Mouse (Mus musculus) heart, embryonic 11.5 days (tissue): ENCODE results near the gene Slc8a2. TPM values are rescaled to one million over a fixed set of nuclear protein-coding genes. Genes with fewer than 3 reads are reported as not detected.

Source experiments
- ATAC-seq: fragments of 200-750 bp; cut with Nextera tagmentation; replicated peaks from 2 replicates; pipeline ENCODE4 v1.8.0; 2017; ENCODE audit warnings: moderate library complexity; ENCODE audit not compliant: insufficient number of reproducible peaks, low FRiP score, low TSS enrichment
- H3K27ac ChIP-seq: fragments of 300-500 bp; sonication (generic); 2 replicates; pipeline ENCODE4 v1.5.1; 2014; ENCODE audit warnings: mild to moderate bottlenecking, low read depth, low read length
- H3K27me3 ChIP-seq: fragments of 300-500 bp; sonication (generic); 2 replicates; pipeline ENCODE4 v1.6.1; 2014; ENCODE audit warnings: mild to moderate bottlenecking, low read length, mixed read lengths; ENCODE audit not compliant: control insufficient read depth, insufficient read depth
- H3K36me3 ChIP-seq: fragments of 300-500 bp; sonication (generic); 2 replicates; pipeline ENCODE4 v1.6.1; 2014; ENCODE audit warnings: mild to moderate bottlenecking, low read length, moderate library complexity, mixed read lengths; ENCODE audit not compliant: control insufficient read depth, insufficient read depth
- H3K4me1 ChIP-seq: fragments of 300-500 bp; sonication (generic); 2 replicates; pipeline ENCODE4 v1.6.1; 2014; ENCODE audit warnings: low read length; ENCODE audit not compliant: control insufficient read depth, insufficient read depth
- H3K4me2 ChIP-seq: fragments of 300-500 bp; sonication (generic); 2 replicates; pipeline ENCODE4 v1.6.1; 2014; ENCODE audit warnings: mild to moderate bottlenecking, moderate library complexity
- H3K4me3 ChIP-seq: fragments of 300-500 bp; sonication (generic); 2 replicates; pipeline ENCODE4 v1.5.1; 2014; ENCODE audit warnings: low read depth, low read length
- H3K9ac ChIP-seq: fragments of 300-500 bp; sonication (generic); 2 replicates; pipeline ENCODE4 v1.6.1; 2014; ENCODE audit warnings: mild to moderate bottlenecking, low read depth, low read length, moderate library complexity
- H3K9me3 ChIP-seq: fragments of 300-500 bp; sonication (generic); replicated peaks from 2 replicates; pipeline ENCODE4 v1.6.1; 2016; ENCODE audit warnings: low read length; ENCODE audit not compliant: control insufficient read depth
- WGBS: fragments of 180-500 bp; shearing (Covaris S2); extraction: QIAGEN DNeasy Blood & Tissue Kit; methylation state at CpG from one replicate; pipeline ENCODE4 v1.1.7; 2014; ENCODE audit not compliant: insufficient replicate concordance; 5-methylcytosine and 5-hydroxymethylcytosine counted together
- polyA plus RNA-seq: library from polyadenylated mRNA; unstranded; fragments of >200 nt; fragmentation: Nextera tagmentation; extraction: Ambion mirVana; gene quantifications from 2 replicates; pipeline ENCODE4 v1.2.1, GENCODE M21; 2014

Slc8a2 gene
- polyA plus RNA-seq, 1 experiment from 2014 or later = 0.17 TPM

DNA sequence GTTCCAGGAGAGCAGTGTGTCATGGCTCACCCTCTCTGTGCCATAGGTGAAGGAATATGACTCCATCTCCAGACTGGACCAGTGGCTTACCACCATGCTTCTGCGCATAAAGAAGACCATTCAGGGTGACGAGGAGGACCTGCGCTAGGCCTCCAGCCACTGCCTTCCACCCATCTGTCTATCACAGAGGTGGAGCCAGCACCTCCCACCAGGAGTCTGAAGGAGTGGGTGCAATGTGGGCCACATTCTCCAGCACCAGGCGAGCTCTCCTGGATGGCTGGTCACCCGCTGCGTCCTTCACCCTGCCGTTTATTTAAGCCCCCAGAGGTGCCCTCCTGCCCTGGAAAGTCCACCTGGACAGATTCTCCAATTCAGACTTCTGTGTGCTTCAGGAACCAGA is 13.2 kb upstream of the Slc8a2 start:
- no peak overlapping the region for H3K4me2 ChIP-seq
- H3K36me3 ChIP-seq = peaks cover 30% of the 10 kb centered on the region
- no peak for ATAC-seq
- no peak overlapping the region for H3K9ac ChIP-seq
- no peaks in the 10 kb centered on the region for H3K9me3 ChIP-seq
- no peak overlapping the region for H3K27ac ChIP-seq
- no peak overlapping the region for H3K4me3 ChIP-seq
- no peaks in the 10 kb centered on the region for H3K27me3 ChIP-seq
- 95% methylated on average over 7 of the region's 7 CpGs for WGBS
- H3K4me1 ChIP-seq = peaks cover 4% of the 10 kb centered on the region; the same call in 1 of the 2 replicates

DNA sequence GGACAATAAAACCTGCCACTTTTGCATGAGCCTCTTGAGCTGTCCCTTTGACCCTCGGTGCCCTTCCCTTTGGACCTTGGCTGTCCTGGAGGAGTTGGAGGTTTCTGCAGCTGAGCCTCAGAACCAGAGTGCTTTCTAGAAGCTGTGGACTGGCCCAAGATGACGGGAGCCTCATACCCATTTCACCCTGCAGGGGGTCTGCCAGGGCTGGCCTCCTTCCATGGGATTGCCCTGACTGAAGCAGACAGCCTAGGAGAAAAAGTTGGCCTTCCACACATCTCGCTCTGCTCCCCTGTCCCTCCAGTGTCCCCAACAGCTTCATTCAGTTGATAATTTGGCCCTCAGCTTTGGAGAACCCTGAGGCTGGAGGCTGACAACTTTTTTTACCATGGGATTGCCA is 12.5 kb upstream of the Slc8a2 start:
- ATAC-seq = no peak
- H3K27me3 ChIP-seq = no peaks in the 10 kb centered on the region
- no peaks in the 10 kb centered on the region for H3K9me3 ChIP-seq
- WGBS = 84% methylated on average over 3 of the region's 3 CpGs
- H3K27ac ChIP-seq = no peak overlapping the region
- H3K4me2 ChIP-seq = no peak overlapping the region
- H3K36me3 ChIP-seq = peaks cover 30% of the 10 kb centered on the region
- H3K4me3 ChIP-seq = no peak overlapping the region
- H3K4me1 ChIP-seq = peaks cover 4% of the 10 kb centered on the region; the same call in 1 of the 2 replicates
- no peak overlapping the region for H3K9ac ChIP-seq

DNA sequence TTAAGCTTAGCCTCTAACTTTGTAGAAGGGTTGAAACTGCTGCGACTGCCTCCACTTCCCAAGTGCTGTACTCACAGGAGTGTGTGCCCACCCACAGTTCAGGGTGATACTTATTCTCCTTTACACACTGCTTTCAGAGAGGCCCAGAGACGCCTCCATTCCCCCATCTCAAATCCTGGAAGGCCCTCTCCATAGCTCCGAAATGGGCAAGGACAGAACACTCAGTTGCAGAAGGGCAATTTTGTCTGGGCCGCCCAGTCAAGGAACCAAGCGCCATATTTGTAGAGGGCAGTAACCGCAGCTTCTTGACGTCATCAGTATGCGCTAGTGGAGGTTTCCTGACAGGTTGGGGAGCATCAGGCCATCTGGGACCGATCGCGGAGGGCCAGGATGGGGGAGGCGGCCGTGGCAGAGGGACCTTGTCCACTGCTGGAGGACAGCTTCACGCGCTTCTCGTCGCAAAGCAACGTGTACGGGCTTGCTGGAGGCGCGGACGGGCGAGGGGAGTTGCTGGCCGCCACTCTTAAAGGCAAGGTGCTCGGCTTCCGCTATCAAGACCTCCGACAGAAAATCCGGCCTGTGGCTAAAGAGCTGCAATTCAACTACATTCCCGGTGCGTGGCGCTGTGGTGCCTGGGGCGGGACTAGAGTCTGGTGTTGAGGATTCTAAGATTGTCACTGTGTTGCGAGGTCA is 9.9 kb upstream of the Slc8a2 start, which contains the start of gene Kptn:
TSS of gene Kptn (plus strand) at position 327 of the 693 bp plus-strand sequence.
- peak within 1 kb of the TSS; percentile 79 for H3K4me2 ChIP-seq
- peak; percentile 72 for ATAC-seq
- peak within 1 kb of the TSS; percentile 87 for H3K27ac ChIP-seq
- H3K27me3 ChIP-seq = no peaks in the 10 kb centered on the region
- H3K4me3 ChIP-seq = peak within 1 kb of the TSS; percentile 76
- no peaks in the 10 kb centered on the region for H3K9me3 ChIP-seq
- peaks cover 18% of the 10 kb centered on the region; the same call in 1 of the 2 replicates for H3K36me3 ChIP-seq
- 2% methylated on average over 33 of the region's 33 CpGs for WGBS
- H3K9ac ChIP-seq = peak within 1 kb of the TSS; percentile 86
- peaks cover 4% of the 10 kb centered on the region; the same call in 1 of the 2 replicates for H3K4me1 ChIP-seq

DNA sequence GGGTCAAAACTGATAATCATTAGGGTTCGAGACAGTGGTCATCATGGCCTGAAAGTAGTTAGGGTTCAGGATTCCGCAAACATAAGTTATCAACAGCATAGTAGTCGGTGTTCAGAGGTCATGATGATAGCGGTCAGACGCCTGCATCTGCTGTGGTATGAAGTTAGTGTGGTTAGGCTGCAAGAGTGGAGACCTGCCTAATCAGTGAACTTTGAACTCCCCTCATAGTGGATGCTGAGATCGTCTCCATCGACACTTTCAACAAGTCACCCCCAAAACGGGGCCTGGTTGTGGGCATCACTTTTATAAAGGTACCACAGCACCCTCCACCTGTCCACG is 9.4 kb upstream of the Slc8a2 start:
- Histone ChIP-seq H3K36me3 (peaks cover 14% of the 10 kb centered on the region; the same call in 1 of the 2 replicates), H3K27me3 (no peaks in the 10 kb centered on the region), H3K4me3 (peak overlapping the region; percentile 76), H3K9me3 (no peaks in the 10 kb centered on the region), H3K9ac (peak overlapping the region; percentile 86), H3K4me1 (peaks cover 4% of the 10 kb centered on the region; the same call in 1 of the 2 replicates), H3K27ac (no peak overlapping the region), H3K4me2 (peak overlapping the region; percentile 79)
- WGBS = 47% methylated on average over 9 of the region's 9 CpGs
- ATAC-seq = peak; percentile 7; the same call in 1 of the 2 replicates

DNA sequence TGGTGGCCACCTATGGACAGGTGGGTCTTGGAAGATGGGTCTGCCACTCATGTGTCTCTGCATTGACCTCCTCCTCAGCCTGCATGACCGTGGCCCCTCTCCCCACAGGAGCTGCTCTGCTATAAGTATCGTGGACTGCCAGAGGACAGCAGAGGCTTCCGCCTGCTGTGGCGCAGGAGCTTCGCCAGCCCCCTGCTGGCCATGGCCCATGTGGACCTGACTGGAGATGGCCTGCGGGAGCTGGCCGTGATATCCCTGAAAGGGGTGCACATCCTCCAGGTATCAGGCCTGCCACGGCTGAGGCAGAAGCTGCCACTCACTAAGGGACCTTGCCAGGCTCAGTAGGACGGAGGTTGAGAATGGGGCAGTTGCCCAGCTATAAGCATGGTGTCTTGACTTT is 3.8 kb upstream of the Slc8a2 start:
- Histone ChIP-seq H3K4me1 (peaks cover 15% of the 10 kb centered on the region; the same call in 1 of the 2 replicates), H3K27me3 (peaks cover 6% of the 10 kb centered on the region), H3K27ac (no peak overlapping the region), H3K4me3 (no peak overlapping the region), H3K9ac (no peak overlapping the region), H3K4me2 (no peak overlapping the region), H3K36me3 (0 out of 2 replicates have a peak, but pooled peaks cover 7% of the 10 kb centered on the region), H3K9me3 (no peaks in the 10 kb centered on the region)
- WGBS = 74% methylated on average over 9 of the region's 9 CpGs
- ATAC-seq = no peak

DNA sequence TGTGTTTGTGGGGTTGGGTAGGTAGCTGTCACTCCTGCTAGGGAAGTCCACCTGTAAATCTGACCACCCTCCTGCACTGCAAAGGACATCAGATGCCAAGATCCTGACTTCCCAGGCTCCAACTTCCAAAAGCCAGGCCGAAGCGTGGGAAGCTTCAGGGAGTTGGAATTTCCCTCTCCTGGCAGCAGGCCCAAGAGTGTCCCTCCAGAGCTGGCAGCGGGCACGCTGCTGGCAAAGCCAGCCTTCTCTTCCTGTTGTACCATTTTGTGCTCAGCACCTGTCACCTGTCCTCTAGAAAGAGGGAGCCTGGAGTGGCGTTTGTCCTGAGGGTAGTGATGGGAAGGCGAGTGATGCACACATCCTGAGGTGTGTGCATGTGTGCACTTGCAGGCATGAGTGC is 1.3 kb upstream of the Slc8a2 start:
- no peak overlapping the region for H3K27ac ChIP-seq
- H3K4me2 ChIP-seq = no peak overlapping the region

DNA sequence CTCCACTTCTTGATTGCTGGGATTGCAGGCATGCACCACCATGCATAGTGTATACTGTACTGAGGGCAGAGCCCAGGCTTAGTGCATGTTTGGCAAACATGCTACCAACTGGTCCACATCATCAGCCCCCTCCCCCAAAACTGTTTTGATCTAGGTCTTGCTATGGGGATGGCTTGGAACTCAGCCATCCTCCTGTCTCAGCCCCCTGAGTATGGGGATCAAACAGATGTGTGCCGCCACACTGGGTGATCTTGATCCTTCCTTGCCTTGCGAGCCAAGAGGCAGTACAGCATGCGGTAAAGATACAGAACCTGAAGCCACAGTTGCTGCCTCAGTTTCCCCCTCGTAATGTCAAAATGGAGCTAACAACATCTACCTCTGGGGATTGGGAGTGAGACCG is 727 bp upstream of the Slc8a2 start:
- Histone ChIP-seq H3K36me3 (0 out of 2 replicates have a peak, but pooled peaks cover 7% of the 10 kb centered on the region), H3K4me2 (peak overlapping the region; percentile 85), H3K27ac (peak overlapping the region; percentile 51), H3K9ac (0 out of 2 replicates have a peak overlapping the region, but pooled peaks have one; percentile 44), H3K27me3 (peaks cover 8% of the 10 kb centered on the region), H3K4me3 (peak overlapping the region; percentile 67), H3K9me3 (no peaks in the 10 kb centered on the region), H3K4me1 (peaks cover 19% of the 10 kb centered on the region; the same call in 1 of the 2 replicates)
- WGBS = 59% methylated on average over 5 of the region's 5 CpGs
- ATAC-seq = no peak

More for the DNA sequence above, 1.3 kb upstream of the Slc8a2 start:
- Histone ChIP-seq H3K4me3 (no peak overlapping the region), H3K36me3 (0 out of 2 replicates have a peak, but pooled peaks cover 7% of the 10 kb centered on the region), H3K9ac (no peak overlapping the region), H3K27me3 (peaks cover 8% of the 10 kb centered on the region), H3K4me1 (peaks cover 19% of the 10 kb centered on the region; the same call in 1 of the 2 replicates), H3K9me3 (no peaks in the 10 kb centered on the region)
- ATAC-seq = no peak
- WGBS = 80% methylated on average over 6 of the region's 6 CpGs

DNA sequence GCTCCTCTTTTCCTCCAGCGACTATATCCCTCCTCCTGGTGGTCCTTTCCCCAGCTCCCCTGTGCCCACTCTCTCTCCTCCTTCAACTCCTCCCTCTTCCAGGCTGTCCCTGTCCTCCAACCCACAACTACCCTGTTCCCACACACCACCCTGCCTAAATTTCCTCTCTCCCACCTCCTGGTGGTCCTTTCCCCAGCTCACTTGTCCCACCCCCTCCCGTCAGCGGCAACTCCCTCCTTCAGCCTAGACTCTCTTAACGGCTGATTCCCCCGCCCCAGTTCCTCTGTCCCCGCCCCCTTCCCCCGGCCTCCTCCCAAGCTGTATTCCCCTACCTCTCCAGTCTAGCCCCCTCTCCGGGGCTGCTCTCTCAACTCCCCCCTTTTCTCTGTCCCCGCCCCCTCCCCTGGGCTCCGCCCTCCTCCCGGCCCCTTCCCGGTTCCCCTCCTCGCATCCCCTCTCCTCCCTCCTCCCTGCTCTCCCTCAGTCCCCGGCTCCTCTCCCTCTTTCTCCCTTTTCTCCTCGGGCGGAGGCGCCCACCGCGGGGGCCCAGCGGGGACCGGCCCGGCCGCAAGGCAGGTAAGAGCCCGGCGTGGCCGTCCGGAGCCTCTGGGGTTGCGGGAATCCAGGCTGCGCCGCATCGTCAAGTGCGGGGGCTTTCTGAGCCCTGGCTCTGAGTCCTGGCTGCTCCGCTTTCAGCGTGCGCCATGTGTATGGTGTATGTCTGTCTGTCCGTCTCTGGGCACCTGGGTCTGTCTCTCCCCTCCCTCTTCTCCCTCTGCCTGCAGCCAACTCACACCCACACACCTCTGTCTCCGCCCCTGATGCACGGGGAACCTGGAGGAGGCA is 443 bp downstream of the Slc8a2 start:
- Histone ChIP-seq H3K4me2 (peak overlapping the region; percentile 85), H3K9ac (peak overlapping the region; percentile 72), H3K4me3 (peak overlapping the region; percentile 67), H3K27ac (peak overlapping the region; percentile 51), H3K4me1 (peaks cover 19% of the 10 kb centered on the region; the same call in 1 of the 2 replicates), H3K9me3 (no peaks in the 10 kb centered on the region), H3K27me3 (peaks cover 8% of the 10 kb centered on the region), H3K36me3 (0 out of 2 replicates have a peak, but pooled peaks cover 3% of the 10 kb centered on the region)
- 2% methylated on average over 29 of the region's 38 CpGs for WGBS
- peak; percentile 75 for ATAC-seq
